Mouse (Mus musculus) heart, postnatal 0 days (tissue): Measurements from ENCODE around the gene Lclat1.

ENCODE experiments used
- CTCF ChIP-seq: IDR thresholded peaks from 2 replicates; pipeline ENCODE4 v1.5.1; 2016; ENCODE audit warnings: antibody characterized with exemption, control low read depth, low read depth
- EP300 ChIP-seq: IDR thresholded peaks from 2 replicates; pipeline ENCODE4 v1.6.1; 2016; ENCODE audit warnings: antibody characterized with exemption, low read depth

DNA sequence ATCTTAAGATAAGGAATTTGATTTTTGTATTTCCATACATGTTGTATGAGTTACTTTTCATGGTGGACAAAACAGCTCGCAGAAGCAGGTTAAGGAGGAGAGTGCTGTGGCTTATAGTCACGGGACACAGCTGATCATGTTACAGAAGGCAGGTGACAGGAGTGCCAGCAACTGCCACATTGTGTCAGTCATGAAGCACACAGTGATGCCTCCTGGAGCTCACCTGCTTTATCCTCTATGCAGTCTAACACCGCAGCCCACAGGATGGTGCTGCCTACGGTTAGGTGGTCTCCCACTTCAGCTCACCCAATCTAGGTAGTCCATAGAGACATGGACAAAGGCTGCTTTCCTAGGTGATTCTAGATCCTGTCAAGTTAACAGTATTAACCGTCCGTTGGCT is 11.4 kb downstream of the Lclat1 start:
- TF ChIP-seq EP300 (no peak), CTCF (no peak)
